Mouse (Mus musculus) C2C12 (cell line): Measurements from ENCODE around the gene Spata31d1a. TPM values are rescaled to one million over a fixed set of nuclear protein-coding genes. Genes with fewer than 3 reads are reported as not detected.

Experiments used
- H3K27me3 ChIP-seq: one replicate; pipeline ENCODE4 v1.6.1; 2011; ENCODE audit not compliant: control insufficient read depth, insufficient read depth, insufficient read length
- H3K36me3 ChIP-seq: one replicate; pipeline ENCODE4 v1.6.1; 2011; ENCODE audit not compliant: control insufficient read depth, insufficient read depth
- H3K4me3 ChIP-seq: one replicate; pipeline ENCODE4 v1.5.1; 2011; ENCODE audit warnings: mild to moderate bottlenecking, control low read depth; ENCODE audit not compliant: poor library complexity, insufficient read depth, severe bottlenecking
- H3K79me2 ChIP-seq: one replicate; pipeline ENCODE4 v1.6.1; 2011; ENCODE audit not compliant: control insufficient read depth, insufficient read depth
- H3K79me3 ChIP-seq: one replicate; pipeline ENCODE4 v1.6.1; 2011; ENCODE audit warnings: low read depth, control low read depth
- H3ac ChIP-seq: one replicate; pipeline ENCODE3; 2011; ENCODE audit warnings: low read depth; ENCODE audit not compliant: control insufficient read depth, insufficient read length
- CEBPB ChIP-seq: IDR thresholded peaks from one replicate; pipeline ENCODE4 v1.6.1; 2011; ENCODE audit warnings: low read depth, mild to moderate bottlenecking, control low read depth, moderate library complexity
- CTCF ChIP-seq: IDR thresholded peaks from one replicate; pipeline ENCODE4 v1.5.1; 2011; ENCODE audit not compliant: control insufficient read depth, insufficient read depth, insufficient read length
- FOSL1 ChIP-seq: IDR thresholded peaks from one replicate; pipeline ENCODE4 v1.8.0; 2011; ENCODE audit warnings: mild to moderate bottlenecking, low read length; ENCODE audit not compliant: poor library complexity, insufficient read depth, severe bottlenecking
- MAX ChIP-seq: IDR thresholded peaks from one replicate; pipeline ENCODE4 v1.6.1; 2011; ENCODE audit warnings: mild to moderate bottlenecking, control low read depth
- MYOD1 ChIP-seq: IDR thresholded peaks from one replicate; pipeline ENCODE4 v1.6.1; 2011; ENCODE audit warnings: low read depth; ENCODE audit not compliant: control insufficient read depth, insufficient read length
- MYOG ChIP-seq: IDR thresholded peaks from one replicate; pipeline ENCODE4 v1.6.1; 2011; ENCODE audit not compliant: control insufficient read depth, insufficient read length; ENCODE audit errors: extremely low read depth
- USF1 ChIP-seq: IDR thresholded peaks from one replicate; pipeline ENCODE4 v1.6.1; 2011; ENCODE audit warnings: low read depth, mild to moderate bottlenecking, control low read depth, moderate library complexity
- long read RNA-seq, 2 experiments: library from polyadenylated mRNA; unstranded; transcript quantifications; one replicate each; pipeline ENCODE4 v2.0.0; 2019 to 2020
- polyA plus RNA-seq: library from polyadenylated mRNA; unstranded; fragments of >200 nt; fragmentation: generic; extraction: Trizol; gene quantifications from one replicate; pipeline ENCODE4 v1.2.1, GENCODE M21; 2012; ENCODE audit warnings: missing spikeins

Gene Spata31d1a
- not detected for polyA plus RNA-seq
- long read RNA-seq, experiment 1: 0 reads
- long read RNA-seq, experiment 2: 0 reads

DNA sequence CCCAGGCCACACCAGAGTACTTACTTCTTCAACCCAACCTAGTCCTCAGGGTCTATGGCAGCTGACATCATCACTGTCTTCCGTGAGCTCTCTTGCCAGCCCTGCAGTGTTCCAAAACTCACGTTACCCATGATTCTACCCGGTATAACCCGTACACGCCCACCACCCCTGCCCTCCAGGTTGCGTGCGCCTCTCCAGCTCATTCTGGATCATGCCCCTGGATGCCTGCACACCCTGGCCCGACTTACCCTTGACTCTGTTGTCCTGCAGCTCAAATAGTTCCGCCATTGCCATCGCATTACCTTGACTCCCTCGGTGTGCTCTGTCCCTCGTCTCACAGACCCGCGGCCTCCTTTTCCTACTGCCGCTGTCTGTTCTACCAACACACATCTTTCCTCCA, at the start of gene Spata31d1a:
Spata31d1a (minus strand) TSS at position 101 of the 400 bp plus-strand sequence.
- Histone ChIP-seq H3ac (no peak within 1 kb of the TSS), H3K4me3 (no peak within 1 kb of the TSS), H3K36me3 (no peaks in the 10 kb centered on the region), H3K79me2 (no peaks in the 10 kb centered on the region), H3K79me3 (no peaks in the 10 kb centered on the region), H3K27me3 (peaks cover 18% of the 10 kb centered on the region)
- TF ChIP-seq CEBPB: no peak
- TF ChIP-seq MAX: no peak
- TF ChIP-seq MYOG: no peak
- TF ChIP-seq CTCF: no peak
- TF ChIP-seq MYOD1: no peak
- TF ChIP-seq FOSL1: no peak
- TF ChIP-seq USF1: no peak

DNA sequence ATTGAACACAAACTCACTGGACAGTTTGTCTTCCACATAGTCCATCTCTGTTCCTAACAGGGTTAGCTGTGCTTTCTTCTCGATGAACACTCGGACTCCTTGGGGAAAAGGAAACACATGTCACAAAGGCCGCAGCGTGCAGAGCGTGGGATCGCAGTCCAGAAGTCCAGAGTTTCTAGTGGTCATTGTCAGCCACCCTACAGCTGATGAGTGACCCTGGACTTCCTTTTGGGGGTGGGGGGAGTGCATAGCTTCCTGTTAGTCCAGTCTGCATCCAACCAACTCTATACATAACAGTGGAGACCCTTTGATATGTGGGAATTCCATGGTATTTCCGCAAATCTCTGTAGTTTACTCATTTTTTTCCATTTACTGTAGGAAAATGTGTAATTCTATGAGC, 46.8 kb upstream of the Spata31d1a start:
- no peaks in the 10 kb centered on the region for H3K27me3 ChIP-seq
- TF ChIP-seq CTCF: no peak
- H3K79me3 ChIP-seq: no peaks in the 10 kb centered on the region
- no peaks in the 10 kb centered on the region for H3K79me2 ChIP-seq
- no peak overlapping the region for H3K4me3 ChIP-seq
- peaks cover 39% of the 10 kb centered on the region for H3K36me3 ChIP-seq
- H3ac ChIP-seq: no peak overlapping the region

DNA sequence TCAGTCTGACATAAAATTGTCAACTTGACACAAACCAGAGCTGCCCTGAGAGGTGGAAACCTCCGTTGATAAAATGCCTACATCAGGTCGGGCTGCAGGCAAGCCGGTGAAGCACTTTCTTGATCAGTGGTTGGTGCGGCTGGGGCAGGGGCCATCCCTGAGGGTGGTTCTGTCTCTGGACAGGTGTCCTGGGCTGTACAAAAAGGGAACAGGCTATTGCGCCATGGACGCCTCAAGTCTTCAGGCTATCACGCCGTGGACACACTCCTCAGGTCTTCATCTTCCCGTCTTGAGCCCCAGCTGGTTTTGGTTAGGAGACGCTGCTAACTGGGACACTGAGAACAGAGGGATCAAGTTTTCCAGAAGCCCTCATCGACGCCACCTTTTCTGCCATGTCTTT, 40.2 kb upstream of the Spata31d1a start:
- H3K4me3 ChIP-seq: no peak overlapping the region
- H3K79me3 ChIP-seq: no peaks in the 10 kb centered on the region
- H3K27me3 ChIP-seq: no peaks in the 10 kb centered on the region
- no peak for TF ChIP-seq FOSL1
- TF ChIP-seq MYOD1: no peak
- no peak for TF ChIP-seq MAX
- no peak for TF ChIP-seq MYOG
- no peak for TF ChIP-seq USF1
- TF ChIP-seq CTCF: no peak
- TF ChIP-seq CEBPB: no peak
- no peak overlapping the region for H3ac ChIP-seq
- H3K79me2 ChIP-seq: no peaks in the 10 kb centered on the region
- peaks cover 5% of the 10 kb centered on the region for H3K36me3 ChIP-seq

DNA sequence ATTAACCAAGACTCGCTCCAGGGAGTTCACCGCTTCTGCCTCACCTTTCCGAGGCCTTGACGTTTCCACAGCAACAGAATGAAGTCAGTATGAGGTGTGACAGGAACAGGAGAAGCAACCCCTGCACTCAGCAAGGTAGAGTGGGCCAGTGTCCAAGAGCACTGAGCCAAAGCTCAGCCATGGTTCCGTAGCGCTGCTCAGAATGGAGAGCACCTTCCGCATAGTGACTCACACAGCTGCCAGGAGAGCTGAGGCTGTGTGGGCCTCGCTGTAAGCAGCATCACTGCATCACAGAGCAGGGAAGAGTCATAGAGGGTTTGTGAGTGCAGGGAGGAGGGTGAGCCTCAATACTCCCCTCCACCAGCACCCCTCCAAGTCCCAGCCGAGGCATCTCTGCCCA, 36.6 kb upstream of the Spata31d1a start, which contains the start of gene 1700014D04Rik:
1700014D04Rik (minus strand) TSS at position 42 of the 400 bp plus-strand sequence.
- no peak within 1 kb of the TSS for H3K4me3 ChIP-seq
- no peaks in the 10 kb centered on the region for H3K27me3 ChIP-seq
- H3K79me2 ChIP-seq: no peaks in the 10 kb centered on the region
- no peaks in the 10 kb centered on the region for H3K36me3 ChIP-seq
- TF ChIP-seq USF1 (no peak), MYOD1 (no peak), MYOG (no peak), CEBPB (no peak), MAX (no peak), CTCF (no peak), FOSL1 (no peak)
- no peak within 1 kb of the TSS for H3ac ChIP-seq
- H3K79me3 ChIP-seq: no peaks in the 10 kb centered on the region

DNA sequence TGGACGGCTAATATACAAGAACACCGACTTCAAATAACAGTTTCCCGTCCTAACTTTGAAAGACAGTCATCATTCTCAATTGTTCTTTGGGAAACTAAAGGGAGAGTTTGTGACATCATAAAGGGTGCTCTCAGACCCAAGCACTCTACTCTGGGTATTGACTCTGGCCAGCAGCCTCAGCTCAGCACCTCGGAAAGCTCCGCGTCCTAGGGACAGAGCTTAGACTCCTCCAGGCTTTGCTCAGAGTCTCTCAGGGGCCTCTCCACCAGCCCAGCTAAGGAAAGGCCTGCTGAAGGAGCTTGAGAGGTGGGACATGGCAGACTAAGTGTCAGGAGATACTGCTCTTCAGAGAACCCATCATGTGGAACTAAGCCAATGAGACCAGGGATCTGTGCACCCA, 36.0 kb upstream of the Spata31d1a start:
- H3K79me3 ChIP-seq: no peaks in the 10 kb centered on the region
- TF ChIP-seq CEBPB (no peak), CTCF (no peak), USF1 (no peak), MYOD1 (no peak), FOSL1 (no peak), MYOG (no peak), MAX (no peak)

DNA sequence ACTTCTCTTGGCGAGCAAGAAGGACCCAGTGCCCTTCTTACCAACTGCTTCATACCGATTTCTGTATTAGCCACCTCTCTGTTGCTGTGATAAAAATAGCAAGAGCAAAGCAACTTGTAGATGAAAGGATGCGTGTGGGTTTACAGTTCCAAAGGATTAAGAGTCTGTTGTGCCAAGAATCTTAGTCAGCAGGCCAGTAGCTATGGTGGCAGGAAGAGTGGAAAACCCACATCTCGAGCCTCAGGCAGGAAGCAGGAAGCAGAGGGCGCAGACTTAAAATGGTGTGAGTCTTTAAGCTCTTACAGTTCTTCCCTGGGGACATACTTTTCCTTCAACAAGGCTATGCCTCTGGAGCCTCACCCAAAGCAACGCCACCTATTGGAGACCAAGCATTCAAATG, 35.3 kb upstream of the Spata31d1a start:
- H3K79me3 ChIP-seq: no peaks in the 10 kb centered on the region
- no peaks in the 10 kb centered on the region for H3K79me2 ChIP-seq
- H3K27me3 ChIP-seq: no peaks in the 10 kb centered on the region
- H3K36me3 ChIP-seq: no peaks in the 10 kb centered on the region
- H3ac ChIP-seq: no peak overlapping the region
- no peak overlapping the region for H3K4me3 ChIP-seq
- TF ChIP-seq USF1 (no peak), MAX (no peak), MYOD1 (no peak), FOSL1 (no peak), CTCF (no peak), MYOG (no peak), CEBPB (no peak)

More for the DNA sequence above, 36.0 kb upstream of the Spata31d1a start:
- Histone ChIP-seq H3ac (no peak overlapping the region), H3K36me3 (no peaks in the 10 kb centered on the region), H3K4me3 (no peak overlapping the region), H3K79me2 (no peaks in the 10 kb centered on the region), H3K27me3 (no peaks in the 10 kb centered on the region)
